Mouse (Mus musculus): ENCODE measurements around the gene Osmr.

Gene Osmr

DNA sequence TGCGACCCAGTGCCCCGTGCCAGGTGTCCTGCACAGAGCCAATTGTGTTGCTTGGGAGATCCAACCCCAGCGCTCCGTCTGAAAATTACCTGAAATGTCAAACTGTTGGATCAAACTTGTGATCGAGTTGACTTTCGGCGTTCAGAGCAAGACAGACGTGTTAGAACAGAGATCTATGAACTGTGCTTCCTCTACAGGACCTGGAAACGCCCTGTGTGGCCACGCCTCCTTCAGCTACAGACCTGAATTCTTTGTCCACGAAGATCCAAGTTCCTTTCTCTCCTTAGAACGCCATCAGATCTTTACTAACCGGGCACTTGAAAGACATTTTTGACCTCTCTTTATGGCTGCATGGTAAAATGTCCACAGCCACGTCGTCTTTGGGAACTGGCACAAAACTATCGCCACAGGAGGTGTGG lies at the start of gene Osmr:
Gene Osmr (minus strand): TSS at position 369 of the 419 bp plus-strand sequence.
- no peak for DNase-seq (ENCODE audit: low spot score)

DNA sequence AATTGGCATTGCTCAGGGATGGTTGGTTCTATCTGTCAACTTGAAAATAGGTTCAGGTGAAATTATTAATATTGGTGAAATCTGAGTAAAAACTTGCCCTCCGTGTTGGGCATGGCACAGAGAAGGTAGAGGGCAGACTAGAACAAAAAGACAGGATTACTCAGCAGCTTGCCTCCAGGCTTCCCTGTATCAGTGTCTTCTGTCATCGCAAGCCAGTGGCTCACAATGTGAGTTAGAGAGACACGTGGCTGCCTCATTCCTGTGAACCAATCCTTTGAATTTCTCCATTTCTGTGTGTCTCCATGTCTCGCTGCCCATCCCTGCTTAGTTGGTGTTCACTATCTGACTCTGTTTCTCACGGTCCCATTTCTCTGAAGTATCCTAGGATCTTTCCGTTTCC lies 44.6 kb upstream of the Osmr start:
- no peak for DNase-seq (ENCODE audit: low spot score)

DNA sequence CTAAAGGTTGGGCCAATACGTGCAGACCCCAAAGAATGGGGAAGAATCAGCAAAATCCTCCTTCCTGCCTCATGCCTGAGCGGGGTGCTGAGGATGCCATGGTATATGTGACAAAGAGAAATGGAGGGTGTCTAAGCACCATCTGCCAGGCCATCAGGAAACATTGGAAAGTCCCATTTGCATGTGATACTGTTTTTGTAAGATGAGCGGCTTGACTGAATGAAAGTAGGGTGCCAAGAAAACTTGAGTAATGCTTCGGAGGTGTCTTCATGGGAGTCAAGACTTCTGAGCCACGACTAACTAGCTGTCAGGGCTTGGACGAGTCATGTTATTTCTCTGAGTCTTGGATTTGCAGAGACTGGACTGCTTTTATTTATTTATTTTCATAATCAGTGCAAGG lies 39.4 kb upstream of the Osmr start:
- DNase-seq (ENCODE audit: low spot score): no peak

DNA sequence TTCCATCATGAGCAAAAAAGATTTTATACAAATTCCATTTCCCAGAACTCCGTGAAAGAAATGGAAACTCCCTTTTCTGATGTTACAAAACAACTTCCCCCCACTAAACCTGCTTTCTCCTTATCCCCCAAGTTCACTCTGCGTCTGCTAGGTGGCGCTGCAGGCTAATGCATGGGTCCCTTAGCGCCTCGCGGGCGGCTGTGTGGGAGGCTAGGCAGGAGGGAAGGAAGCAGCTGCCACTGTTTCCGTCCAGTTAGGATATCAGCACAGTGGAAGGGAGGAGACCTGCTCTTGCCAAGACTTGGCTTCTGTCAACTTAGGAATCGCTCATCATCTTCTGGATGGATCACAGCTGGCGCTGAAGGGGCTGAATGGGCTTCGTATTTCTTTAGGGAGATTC lies 34.9 kb upstream of the Osmr start:
- DNase-seq (ENCODE audit: low spot score): peak; percentile 80

DNA sequence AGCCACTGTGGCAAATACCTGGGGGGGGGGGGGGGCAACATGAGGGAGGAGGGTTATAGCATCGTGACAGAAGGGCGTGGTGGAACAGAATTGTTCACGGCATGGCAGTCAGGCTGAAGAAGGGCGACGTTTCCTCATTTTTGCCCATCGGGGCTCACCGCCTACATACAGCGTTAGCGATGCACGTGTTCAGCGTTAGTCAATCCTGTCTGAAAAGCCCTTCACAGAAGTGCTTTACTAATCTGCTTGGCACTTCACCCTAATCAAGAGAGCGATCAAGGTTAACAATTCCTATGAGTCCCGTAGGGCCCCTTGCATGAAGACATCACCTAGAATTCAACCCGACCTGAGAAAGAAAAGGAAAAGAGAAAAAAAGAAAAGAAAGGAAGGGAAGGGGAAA lies 34.3 kb upstream of the Osmr start:
- DNase-seq (ENCODE audit: low spot score): no peak

DNA sequence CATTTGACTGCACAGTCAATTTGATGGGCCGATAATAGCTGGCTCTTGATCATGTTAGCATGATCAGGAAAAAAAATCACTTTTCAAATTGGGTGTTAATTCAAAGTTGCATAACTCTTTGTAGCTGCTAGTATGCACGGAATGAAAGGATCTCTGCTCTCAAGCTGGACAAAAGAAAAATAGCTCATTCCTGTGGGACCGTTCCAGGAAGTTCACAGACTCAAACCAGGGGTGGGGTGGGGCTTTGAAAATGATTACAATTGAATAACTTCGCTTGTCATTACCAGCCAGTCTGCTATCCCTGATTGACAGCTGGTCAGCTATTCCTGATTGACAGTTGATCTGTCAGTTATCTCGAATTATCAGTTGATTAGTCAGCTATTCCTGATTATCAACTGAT lies 33.8 kb upstream of the Osmr start:
- no peak for DNase-seq (ENCODE audit: low spot score)

DNA sequence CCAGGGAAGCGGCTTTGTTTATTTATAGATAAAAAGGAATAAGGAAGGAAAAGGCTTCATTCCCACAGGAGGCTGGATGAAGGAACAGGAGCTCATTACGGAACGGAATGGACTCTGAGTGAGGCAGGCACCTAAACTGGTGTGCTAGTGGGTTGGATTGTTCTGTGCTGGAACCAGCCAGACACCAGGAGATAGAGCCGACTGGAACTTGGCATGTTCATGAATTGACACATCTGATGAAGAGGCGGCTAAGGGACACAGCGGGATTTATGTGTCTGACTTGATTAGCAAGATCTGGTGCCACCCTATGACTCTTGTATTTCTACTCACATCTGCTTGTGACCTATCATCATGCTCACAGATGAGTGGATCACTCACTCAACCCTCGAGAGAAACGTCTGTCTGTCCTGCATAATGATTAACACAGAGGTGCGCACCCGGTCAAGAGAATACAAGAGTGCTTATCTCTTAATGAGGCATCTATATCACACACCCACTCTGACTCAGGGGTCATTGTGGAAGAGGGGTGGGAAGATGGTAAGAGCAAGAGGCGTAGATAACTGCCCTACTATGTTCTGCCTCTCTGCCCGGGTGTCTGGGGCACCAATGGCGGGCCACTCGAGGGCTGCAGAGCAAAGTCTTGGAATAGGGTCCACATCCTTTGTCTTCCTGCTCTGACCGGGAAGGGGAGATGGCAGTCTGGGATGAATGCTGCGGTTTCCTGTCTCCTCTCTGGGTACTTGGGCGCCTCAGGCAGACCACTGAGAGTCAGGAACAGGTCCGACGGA lies 31.7 kb upstream of the Osmr start:
- no peak for DNase-seq (ENCODE audit: low spot score)

DNA sequence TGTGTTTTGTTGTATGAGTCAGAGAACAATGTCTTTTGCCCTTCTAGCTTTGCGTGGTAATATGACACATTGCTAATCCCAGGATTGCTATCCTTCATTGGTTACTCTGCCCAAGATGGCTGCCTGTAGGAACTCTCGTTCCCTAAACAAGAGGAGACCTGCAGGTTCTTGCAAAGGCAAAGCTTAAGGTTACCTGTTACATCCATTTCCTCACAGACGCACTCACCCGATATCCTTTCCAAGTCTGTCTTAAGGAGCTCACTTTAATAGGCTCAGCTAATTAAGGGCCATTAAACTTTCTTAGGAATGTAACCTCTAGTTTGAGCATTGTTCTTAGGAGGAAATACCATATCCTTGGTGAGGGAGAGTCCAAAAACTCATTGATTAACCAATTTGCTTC lies 31.0 kb upstream of the Osmr start:
- no peak for DNase-seq (ENCODE audit: low spot score)

DNA sequence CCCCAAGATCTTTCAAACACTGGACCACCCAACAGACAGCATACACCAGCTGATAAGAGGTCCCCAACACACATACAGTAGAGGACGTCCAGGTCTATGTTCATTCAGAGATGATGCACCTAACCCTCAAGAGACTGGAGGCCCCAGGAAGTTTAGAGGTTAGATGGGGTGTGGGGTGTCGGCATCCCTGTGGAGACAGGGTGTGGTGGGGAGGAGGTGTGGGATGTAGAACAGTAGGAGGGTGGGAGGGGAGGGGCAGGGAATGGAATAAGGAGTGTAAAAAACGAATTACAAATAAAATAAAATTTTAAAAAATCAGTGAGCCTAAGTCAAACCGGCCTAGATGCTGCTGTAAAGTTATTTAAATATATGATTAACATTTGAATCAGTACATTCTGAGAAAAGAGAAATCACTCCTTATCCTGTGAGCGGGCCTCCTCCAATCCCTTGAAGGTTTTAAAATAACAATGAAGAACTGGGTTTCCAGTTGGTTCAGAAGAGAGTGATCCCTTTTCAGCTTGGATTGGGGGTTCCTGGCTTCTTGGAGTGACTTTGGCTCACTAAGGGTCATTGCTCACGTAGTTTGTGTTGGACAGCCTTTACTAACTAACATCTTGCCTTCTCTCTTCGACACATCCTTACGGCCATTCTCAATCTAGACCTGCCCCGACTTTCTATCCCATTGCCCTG lies 28.7 kb upstream of the Osmr start:
- no peak for DNase-seq (ENCODE audit: low spot score)

DNA sequence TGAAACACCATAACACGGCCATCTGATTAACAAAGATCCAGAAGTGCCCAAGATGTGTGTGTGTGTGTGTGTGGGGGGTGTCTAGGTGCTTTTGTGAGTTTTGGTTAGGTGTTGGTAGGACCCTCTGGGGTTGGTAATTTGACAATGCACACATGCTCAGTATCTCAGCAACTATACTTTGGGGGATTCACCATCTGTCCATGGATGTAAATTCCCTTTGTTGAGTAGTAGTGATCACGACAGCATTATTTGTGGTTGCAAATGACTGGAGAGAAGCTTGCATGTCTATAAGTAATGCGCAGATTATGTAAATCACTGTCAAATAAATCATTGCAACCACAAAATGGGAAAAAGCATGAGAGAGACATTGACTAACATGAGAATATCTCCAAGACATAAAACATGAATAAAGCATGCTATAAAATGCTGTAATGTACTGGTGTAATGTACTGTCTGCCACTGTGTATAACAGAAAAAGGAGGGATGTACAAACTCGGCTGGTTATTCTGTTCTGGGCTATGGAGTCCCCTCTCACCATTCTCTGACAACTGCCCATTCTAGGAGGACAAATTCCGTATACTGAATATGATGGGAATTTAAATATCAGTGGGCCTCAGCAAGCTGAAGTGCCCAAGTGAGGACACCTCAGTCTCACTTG lies 27.3 kb upstream of the Osmr start:
- DNase-seq (ENCODE audit: low spot score): no peak

DNA sequence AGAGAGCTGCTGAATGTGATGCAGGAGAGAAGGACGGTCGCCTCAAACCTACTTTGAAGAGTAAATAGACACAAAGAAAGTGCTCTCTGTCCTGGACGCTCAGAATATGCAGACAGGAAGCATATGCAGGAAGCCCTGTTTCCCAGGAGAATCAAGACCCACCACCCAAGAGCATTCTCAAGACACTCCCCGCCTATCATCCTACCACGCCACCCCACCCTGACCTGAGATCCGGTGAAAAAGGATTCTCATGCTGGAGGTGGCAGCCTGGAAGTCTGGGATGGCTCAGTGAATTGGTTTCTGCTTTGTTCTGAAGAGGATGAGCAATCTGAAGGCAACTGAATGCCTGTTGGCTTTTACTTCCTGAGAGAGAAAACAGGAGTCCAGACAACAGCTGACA lies 26.5 kb upstream of the Osmr start:
- no peak for DNase-seq (ENCODE audit: low spot score)

DNA sequence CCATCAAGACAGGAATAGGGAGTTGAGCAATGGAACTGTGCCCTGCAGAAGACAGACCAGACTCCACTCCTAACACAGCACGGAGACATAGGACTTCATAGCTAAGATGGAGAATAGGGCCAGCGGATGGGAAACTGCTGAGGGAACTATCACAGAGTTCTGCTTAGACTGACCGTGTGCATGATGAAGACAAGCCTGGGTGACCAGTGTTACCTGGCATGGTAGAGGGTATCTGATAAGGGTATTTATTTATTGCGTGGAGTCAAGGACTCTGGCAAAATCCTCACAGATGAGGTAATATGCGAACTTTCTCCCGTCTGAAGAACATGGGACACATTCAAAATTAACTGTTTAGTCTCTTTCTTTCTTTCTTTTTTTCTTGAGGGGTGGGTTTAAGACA lies 9.5 kb upstream of the Osmr start:
- no peak for DNase-seq (ENCODE audit: low spot score)

DNA sequence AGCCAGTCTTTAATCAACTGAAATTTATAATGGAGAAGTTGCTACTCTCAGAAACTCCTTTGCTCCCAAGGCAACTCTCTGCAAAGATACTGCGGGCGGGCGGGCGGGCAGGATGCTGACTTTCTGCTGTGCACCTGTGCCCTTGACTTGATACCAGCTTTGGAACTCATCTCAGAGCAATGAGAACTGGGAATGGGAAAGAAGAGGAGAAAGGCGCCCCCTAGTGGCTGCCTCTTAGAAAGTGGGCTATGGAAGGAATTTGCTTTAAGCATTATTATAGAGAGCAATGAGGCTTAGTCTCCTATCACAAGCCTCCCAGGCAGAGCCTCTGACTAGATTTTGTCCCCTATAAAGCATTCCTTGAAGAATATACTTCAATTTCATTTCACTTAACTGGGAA lies 9.0 kb upstream of the Osmr start:
- no peak for DNase-seq (ENCODE audit: low spot score)

DNA sequence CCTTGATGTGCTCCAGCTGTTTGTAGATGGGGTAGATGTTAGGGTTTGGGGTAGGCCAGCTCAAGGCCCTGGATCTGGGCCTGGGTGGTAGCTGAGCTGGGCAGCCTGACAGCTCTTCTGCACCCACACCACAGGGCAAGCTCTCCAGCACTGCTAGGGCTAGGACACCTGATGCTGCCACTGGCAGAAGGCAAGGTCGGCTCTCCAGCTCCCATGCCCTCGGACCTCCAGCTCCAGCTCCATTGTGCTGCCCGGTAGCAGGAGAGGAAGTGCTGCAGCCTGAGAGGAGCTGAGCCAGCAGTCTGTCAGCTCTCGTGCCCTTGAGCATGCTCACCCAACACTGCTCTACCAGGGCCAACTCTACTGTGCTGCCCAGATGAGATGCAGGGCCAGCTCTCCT lies 8.3 kb upstream of the Osmr start:
- no peak for DNase-seq (ENCODE audit: low spot score)

DNA sequence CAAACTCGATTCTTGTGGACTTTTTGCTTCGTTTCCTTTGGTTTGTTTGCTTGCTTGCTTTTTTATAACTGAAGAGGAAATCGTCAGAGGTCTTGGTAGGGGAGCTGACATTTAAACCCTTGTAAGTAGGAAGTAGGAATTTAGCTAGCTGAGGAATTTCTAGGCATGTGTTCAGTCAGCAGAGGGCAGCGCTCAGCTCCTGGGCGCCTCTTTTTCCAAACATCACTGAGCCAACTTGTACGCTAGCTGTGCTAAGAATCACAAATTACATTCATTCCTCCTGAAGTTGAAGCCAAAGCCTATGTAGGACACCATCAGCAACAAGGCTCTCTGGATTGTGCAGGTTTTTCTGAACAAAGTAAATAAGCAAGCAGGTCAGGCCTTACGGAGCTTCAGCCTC lies 7.4 kb upstream of the Osmr start:
- DNase-seq (ENCODE audit: low spot score): no peak

DNA sequence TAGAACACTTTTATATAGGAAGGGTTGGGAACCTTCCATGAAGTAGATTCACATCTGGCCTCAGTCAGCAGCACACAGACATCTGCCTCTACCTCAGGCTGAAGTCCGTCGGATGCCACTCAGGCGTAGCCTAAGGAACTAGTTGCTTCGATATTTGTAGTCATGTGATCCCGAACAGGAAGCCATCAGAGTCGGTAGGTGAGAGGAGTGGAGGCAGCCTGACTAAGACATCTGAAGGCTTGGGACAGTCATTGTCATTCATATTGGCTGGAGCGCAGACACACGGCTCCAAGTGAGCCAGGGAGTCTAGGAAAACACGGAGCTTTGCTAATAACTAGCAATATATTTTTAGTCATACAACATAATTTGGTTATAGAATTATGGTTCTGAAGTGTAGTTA lies 6.4 kb upstream of the Osmr start:
- DNase-seq (ENCODE audit: low spot score): no peak

DNA sequence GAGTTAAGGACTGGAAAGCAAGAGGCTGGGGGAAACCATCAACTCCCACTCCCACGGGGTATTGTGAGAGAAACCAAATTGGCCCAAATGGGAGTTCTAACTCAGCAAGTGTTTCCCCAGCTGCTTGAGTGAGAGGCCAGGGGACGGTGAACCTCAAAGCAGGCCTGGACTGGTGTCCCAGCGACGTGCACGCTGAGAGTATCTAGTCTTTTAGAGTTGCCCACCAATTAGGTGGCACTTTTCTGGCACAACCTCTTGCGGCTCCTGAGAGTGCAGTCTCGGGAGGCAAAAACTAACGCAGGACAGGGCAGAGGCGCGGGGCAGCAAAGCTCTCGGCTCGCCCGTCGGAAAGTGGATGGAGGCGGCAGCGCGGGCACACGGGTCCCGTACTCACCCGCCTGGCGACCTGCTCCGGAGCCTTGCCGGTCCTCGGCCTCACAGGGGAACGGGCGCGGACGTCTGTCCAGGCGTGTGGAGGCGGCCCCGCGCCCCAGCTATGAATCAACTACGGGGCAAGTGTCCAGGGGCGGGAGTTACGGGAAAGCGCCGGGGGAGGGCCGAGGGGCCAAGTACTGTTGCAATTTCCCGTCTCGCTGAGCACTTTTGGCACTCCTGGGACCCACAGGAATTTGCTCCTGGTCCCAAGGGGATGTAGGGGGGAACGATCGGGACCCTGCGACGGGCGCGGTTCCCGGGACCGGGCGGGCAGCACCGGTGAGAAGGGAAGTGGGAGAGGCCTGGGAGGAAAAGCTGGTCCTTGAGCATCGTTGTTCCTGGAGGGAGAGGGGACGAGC lies 765 bp downstream of the Osmr start:
- DNase-seq (ENCODE audit: low spot score): peak; percentile 30

DNA sequence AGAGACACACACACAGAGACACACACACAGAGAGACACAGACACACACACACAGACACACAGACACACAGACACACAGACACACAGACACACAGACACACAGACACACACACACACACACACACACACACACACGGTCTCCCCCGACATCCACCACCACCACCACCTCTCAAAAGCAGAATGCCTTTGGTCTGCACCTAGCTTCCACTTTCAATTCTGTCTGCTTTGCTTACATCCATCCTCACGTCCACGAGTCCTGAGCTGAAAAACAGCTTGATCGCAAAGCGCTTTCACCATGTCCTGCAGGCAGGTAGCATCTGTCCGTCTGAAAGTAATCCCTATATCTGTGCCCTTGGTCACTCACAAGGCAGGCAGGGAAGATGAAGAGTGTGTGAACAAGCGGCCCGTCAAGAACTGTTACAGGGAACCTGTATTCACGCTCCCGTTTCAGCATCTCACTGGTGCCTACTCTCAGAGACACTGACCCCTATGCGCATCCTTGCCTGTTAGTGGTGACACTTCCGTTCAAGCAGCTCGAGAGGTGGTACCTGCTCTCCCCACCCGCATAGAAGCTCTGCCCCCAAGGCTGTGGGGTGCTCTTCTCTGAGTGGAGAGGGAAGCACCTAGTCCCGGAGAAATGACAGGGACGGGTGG lies 1.5 kb downstream of the Osmr start:
- DNase-seq (ENCODE audit: low spot score): no peak

DNA sequence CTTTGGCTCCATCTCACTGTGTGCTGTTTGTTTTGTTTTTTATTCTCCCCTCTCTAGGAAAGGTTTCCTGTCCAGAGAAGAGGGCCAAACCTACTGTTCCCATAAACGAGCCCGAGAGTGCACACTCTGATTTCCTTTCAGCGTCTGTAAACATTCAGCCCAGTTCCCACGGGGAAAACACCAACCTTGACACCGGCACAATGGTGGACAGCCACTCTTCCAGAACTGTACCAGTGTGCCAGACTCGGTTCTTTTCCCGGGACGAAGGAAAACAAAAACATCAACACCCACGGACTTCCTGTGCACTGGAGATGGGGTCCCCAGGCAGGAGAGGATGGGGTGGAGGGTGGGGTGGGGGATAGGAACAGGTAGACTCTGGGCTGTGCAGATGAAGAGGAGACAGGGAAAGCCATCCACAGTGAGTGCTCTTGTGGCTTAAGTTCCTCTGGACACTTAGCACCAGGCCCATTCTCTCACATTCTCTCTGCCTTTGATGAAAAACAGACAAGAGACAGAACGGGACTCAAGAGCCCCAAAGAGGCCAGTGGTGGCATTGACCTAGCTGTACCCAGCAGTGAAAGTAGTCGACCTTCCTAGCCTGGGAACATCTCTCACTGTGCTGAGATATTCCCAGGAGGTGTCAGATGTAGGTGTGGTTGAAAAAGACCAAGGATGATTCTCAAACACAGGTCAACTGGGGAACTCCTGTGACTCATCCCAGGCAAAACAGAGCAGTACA lies 3.0 kb downstream of the Osmr start:
- DNase-seq (ENCODE audit: low spot score): no peak

DNA sequence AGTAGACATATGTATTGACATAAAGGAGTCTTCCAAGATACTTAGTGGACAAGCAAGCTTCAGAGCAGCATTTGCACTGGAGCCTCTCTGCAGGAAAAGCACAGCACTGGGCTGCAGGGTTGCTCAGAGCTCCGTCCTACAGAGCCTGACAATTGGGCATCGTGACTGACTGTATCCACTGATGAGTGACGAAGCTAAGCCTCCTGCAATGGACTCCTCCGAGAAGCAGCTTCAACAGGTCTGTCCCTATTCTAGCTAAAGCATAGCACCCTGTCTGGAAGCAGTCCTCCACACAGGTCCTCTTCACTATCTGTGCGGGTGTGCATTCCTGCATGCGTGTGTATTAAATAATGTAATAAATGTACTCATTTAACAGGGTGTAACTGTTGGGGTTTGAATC lies 7.9 kb downstream of the Osmr start:
- no peak for DNase-seq (ENCODE audit: low spot score)

DNA sequence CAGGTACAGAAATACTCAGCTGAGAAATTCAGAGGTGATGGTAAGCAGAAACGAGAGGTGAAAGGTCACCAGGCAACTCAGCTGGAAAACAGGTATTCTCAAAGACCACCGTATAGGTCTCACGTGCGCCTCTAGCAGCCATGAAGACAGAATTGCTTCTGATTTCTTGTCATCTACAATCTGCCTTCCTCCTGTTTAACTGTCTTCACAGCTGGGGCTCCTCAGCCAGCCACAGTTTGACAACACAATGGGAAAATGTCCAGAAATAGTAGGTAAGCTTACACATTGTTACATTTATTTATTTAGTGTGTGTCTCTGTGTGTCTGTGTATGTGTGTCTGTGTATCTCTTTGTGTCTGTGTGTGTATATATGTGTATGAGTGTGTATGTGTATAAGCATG lies 12.6 kb downstream of the Osmr start:
- no peak for DNase-seq (ENCODE audit: low spot score)

Data from ovary, postnatal 10 days (tissue).